Mouse (Mus musculus) right cerebral cortex, postnatal 10 days (tissue): ENCODE data around the gene Scyl1.

ENCODE experiments used
- DNase-seq, 2 experiments: peaks; one replicate each; pipeline ENCODE4 v3.0.0; 2021; ENCODE audit warnings: low spot score in 2 of 2

Gene Scyl1

GRCm38 (mm10) chr19:5716955-5717354, 54.3 kb downstream of the Scyl1 start:
- peak; percentile 59 to 60 for DNase-seq

DNA sequence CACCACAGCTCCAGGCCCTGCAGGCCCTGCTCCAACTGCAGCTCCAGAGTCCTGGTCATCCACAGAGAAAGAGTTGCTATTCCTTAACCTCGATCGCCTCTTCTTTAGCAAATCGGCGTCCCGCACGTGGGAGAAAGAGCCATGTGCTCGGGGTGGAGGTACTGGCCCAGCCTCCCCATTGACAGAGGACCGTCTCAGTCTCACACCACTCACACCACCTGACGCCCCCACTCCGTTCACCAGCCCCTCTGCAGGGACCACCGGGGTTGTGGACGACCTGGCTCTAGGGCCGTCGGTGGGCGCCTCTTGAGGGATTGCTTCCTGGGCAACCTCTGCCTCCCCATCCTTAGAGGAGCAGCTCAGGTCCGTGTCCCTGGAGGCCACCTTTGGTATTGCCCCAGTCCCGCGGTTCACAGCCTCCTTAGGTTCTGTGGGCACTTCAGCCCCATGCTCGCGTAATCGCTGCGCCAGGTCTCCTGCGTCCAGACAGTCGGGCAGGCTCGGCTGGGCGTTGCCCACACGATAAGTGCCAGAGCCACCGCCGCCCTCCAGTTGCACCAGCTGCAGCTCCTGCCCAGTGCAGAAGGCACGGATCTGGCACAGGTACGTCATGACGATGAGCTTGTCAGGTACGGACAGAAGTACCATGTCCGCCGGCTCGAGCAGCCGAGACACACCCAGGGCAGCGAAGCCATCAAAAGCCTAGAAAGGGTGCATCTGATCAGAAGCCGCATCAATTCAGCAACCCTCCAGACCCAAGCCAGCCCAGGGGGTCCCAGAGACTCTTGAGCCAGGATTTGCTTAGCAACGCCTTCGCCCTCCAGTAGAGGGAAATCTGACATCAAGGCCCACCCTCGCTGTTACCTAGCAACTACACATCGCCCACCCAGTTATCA, 55.2 kb downstream of the Scyl1 start:
- DNase-seq: peak; percentile 80 to 82

GRCm38 (mm10) chr19:5713730-5714129, 57.5 kb downstream of the Scyl1 start:
- DNase-seq: peak in 1 of 2 experiments; percentile 67

- no peak for DNase-seq
Measured at GRCm38 (mm10) chr19:5713255-5713654, 58.0 kb downstream of the Scyl1 start.

- DNase-seq: peak in 1 of 2 experiments; percentile 36
Measured at GRCm38 (mm10) chr19:5711907-5712460, 59.2 kb downstream of the Scyl1 start.

DNA sequence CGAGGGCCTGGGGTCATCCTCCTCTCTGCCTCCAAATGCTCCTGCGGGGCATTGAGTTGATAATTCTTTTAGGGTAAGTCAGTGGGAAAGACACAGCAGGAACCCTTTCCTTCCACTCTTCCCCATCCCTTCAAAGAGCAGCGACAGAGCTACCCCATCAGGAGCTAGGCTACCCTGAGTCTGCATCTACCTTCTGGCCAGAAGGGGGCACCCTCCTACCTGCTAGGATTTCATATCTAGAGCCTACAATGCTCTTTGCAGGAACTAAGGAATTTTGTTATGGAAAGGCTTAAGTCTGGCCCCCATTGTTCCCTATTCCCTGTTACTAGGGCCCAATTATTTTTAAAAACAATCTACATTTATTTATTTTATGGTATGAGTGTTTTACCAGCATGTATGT, 60.0 kb downstream of the Scyl1 start:
- DNase-seq: peak; percentile 72 to 81

DNA sequence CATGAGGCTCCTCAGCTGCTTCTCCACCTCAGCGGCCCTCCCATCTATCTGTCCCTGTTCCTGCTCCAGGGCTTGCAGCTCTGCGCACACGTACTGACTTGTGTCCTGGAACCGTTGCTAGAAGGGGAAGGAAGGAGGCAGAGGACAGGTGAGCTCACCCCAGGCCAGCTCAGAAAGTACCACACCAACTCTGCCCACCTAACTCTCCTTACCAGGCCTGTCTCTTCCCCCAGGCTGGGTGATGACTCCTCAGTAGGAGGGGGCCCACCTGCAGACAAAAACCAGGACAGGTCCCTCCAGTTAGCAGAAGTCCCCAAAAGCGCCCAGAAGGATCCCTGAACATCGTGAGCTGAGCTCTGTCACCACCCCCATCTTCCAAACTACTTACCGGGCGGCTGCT, 60.6 kb downstream of the Scyl1 start:
- no peak for DNase-seq

- DNase-seq: no peak
Measured at GRCm38 (mm10) chr19:5710068-5710467, 61.2 kb downstream of the Scyl1 start.
